25 mouse cellular contexts compared by ENCODE assay signal in genomic region chrX:42986100-42986499, GRCm38 (mm10).
A peak's percentile ranks its signal among the peaks of the same experiment; 100 is the strongest.
DNase-seq lines count a peak whose midpoint lies in the region; ATAC-seq lines count a peak whose summit lies in the region.
"Had no signal": no experiment of that assay in that cellular context is flagged by ENCODE, and none has a peak within 500 bp of the region (broad histone marks: within the 10 kb centered on the region; RNA-seq: fewer than 3 reads in every experiment).

No protein-coding gene starts in this region.

- no peaks in the 10 kb centered on the region for H3K27me3 ChIP-seq in forebrain, embryonic 13.5 days
- no peaks in the 10 kb centered on the region for H3K27me3 ChIP-seq in forebrain, embryonic 12.5 days
- H3K27me3 ChIP-seq in forebrain, embryonic 15.5 days: no peaks in the 10 kb centered on the region
- H3K27me3 ChIP-seq in forebrain, embryonic 11.5 days (ENCODE audit: control insufficient read depth, insufficient read depth, low read length): no peaks in the 10 kb centered on the region
- H3K27me3 ChIP-seq: CH12.LX; embryonic facial prominence, embryonic 13.5 days; embryonic facial prominence, embryonic 15.5 days had no signal

- no peaks in the 10 kb centered on the region for H3K4me1 ChIP-seq in forebrain, embryonic 13.5 days
- H3K4me1 ChIP-seq in forebrain, embryonic 12.5 days: no peaks in the 10 kb centered on the region
- H3K4me1 ChIP-seq in forebrain, embryonic 15.5 days: no peaks in the 10 kb centered on the region
- H3K4me1 ChIP-seq in forebrain, embryonic 11.5 days (replicated peaks; ENCODE audit: control insufficient read depth, insufficient read depth, low read length): no peaks in the 10 kb centered on the region
- H3K4me1 ChIP-seq: embryonic facial prominence, embryonic 13.5 days; embryonic facial prominence, embryonic 15.5 days had no signal

- H3K9me3 ChIP-seq in forebrain, embryonic 13.5 days (replicated peaks): no peaks in the 10 kb centered on the region
- H3K9me3 ChIP-seq in forebrain, embryonic 12.5 days: no peaks in the 10 kb centered on the region
- H3K9me3 ChIP-seq in forebrain, embryonic 15.5 days: no peaks in the 10 kb centered on the region
- H3K9me3 ChIP-seq in forebrain, embryonic 11.5 days (ENCODE audit: control insufficient read depth, low read length): no peaks in the 10 kb centered on the region
- H3K9me3 ChIP-seq: embryonic facial prominence, embryonic 13.5 days; embryonic facial prominence, embryonic 15.5 days; G1E had no signal

- H3K4me3 ChIP-seq in forebrain, embryonic 13.5 days: no peak overlapping the region
- H3K4me3 ChIP-seq in forebrain, embryonic 12.5 days (replicated peaks): no peak overlapping the region
- H3K4me3 ChIP-seq in forebrain, embryonic 15.5 days: no peak overlapping the region
- no peak overlapping the region for H3K4me3 ChIP-seq in forebrain, embryonic 11.5 days (ENCODE audit: low read depth, low read length)
- H3K4me3 ChIP-seq: embryonic facial prominence, embryonic 13.5 days; embryonic facial prominence, embryonic 15.5 days; erythroblast, embryonic 14.5 days had no signal

- H3K36me3 ChIP-seq in forebrain, embryonic 13.5 days (ENCODE audit: poor library complexity, severe bottlenecking): no peaks in the 10 kb centered on the region
- no peaks in the 10 kb centered on the region for H3K36me3 ChIP-seq in forebrain, embryonic 12.5 days (replicated peaks)
- H3K36me3 ChIP-seq in forebrain, embryonic 15.5 days: no peaks in the 10 kb centered on the region
- H3K36me3 ChIP-seq in forebrain, embryonic 11.5 days (ENCODE audit: control insufficient read depth, insufficient read depth, low read length): no peaks in the 10 kb centered on the region
- H3K36me3 ChIP-seq: embryonic facial prominence, embryonic 13.5 days; embryonic facial prominence, embryonic 15.5 days; G1E had no signal

- DNase-seq in forebrain, embryonic 11.5 days (ENCODE audit: low spot score): no peak
- peak; percentile 16 for DNase-seq in retina, postnatal 1 day
- DNase-seq in retina, embryonic 14.5 days (ENCODE audit: low spot score): no peak
- DNase-seq: adrenal gland, adult 8-10 months; adrenal gland, postnatal 14 days; adrenal gland, postnatal 36 days; B cell, adult 2 months; cerebellum, adult 11 months; cerebellum, adult 18-20 months; cerebellum, adult 8-10 months; cerebellum, adult 9-11 months; cerebellum, postnatal 14 days; cerebellum, postnatal 36 days; embryo, embryonic 11 days had no signal

- peak; percentile 55; the same call in 1 of the 2 replicates for ATAC-seq in forebrain, embryonic 13.5 days
- no peak for ATAC-seq in forebrain, embryonic 12.5 days (ENCODE audit: low FRiP score)
- peak; percentile 57; the same call in 1 of the 2 replicates for ATAC-seq in forebrain, embryonic 15.5 days (replicated peaks)
- no peak for ATAC-seq in forebrain, embryonic 11.5 days (replicated peaks; ENCODE audit: low FRiP score)
- ATAC-seq: activated CD4-positive, CD25-positive, alpha-beta regulatory T cell, adult 4 months; CD4-positive, CD25-positive, alpha-beta regulatory T cell, adult 4 months; Patski had no signal

- 41% methylated on average over 2 of the region's 2 CpGs for WGBS in forebrain, embryonic 13.5 days
- 46% methylated on average over 2 of the region's 2 CpGs for WGBS in forebrain, embryonic 12.5 days
- 38% methylated on average over 2 of the region's 2 CpGs for WGBS in forebrain, embryonic 15.5 days
- 62% methylated on average over 2 of the region's 2 CpGs for WGBS in forebrain, embryonic 11.5 days

- no peak overlapping the region for H3K9ac ChIP-seq in forebrain, embryonic 13.5 days
- no peak overlapping the region for H3K9ac ChIP-seq in forebrain, embryonic 12.5 days
- no peak overlapping the region for H3K9ac ChIP-seq in forebrain, embryonic 15.5 days (replicated peaks)
- no peak overlapping the region for H3K9ac ChIP-seq in forebrain, embryonic 11.5 days (ENCODE audit: low read length)
- H3K9ac ChIP-seq: embryonic facial prominence, embryonic 13.5 days; embryonic facial prominence, embryonic 15.5 days had no signal

- no peak overlapping the region for H3K27ac ChIP-seq in forebrain, embryonic 13.5 days
- no peak overlapping the region for H3K27ac ChIP-seq in forebrain, embryonic 12.5 days
- H3K27ac ChIP-seq in forebrain, embryonic 15.5 days (replicated peaks): no peak overlapping the region
- no peak overlapping the region for H3K27ac ChIP-seq in forebrain, embryonic 11.5 days (ENCODE audit: low read depth, low read length)
- H3K27ac ChIP-seq: embryonic facial prominence, embryonic 13.5 days; embryonic facial prominence, embryonic 15.5 days had no signal

- no peak overlapping the region for H3K4me2 ChIP-seq in forebrain, embryonic 13.5 days
- no peak overlapping the region for H3K4me2 ChIP-seq in forebrain, embryonic 12.5 days
- no peak overlapping the region for H3K4me2 ChIP-seq in forebrain, embryonic 15.5 days (replicated peaks)
- no peak overlapping the region for H3K4me2 ChIP-seq in forebrain, embryonic 11.5 days (ENCODE audit: low read depth, low read length, severe bottlenecking)
- H3K4me2 ChIP-seq: embryonic facial prominence, embryonic 13.5 days; embryonic facial prominence, embryonic 15.5 days had no signal

Comparison
In these comparisons a context has a peak if more than half of its experiments do, and no peak if none do; other contexts are left out.
1. ATAC-seq: peak in forebrain, embryonic 13.5 days (single experiment) and forebrain, embryonic 15.5 days (single experiment); none in forebrain, embryonic 12.5 days (single experiment) and forebrain, embryonic 11.5 days (single experiment).